Mouse (Mus musculus) liver, embryonic 13.5 days (tissue): Measurements from ENCODE around the gene Hsd17b11. TPM values are rescaled to one million over a fixed set of nuclear protein-coding genes. Genes with fewer than 3 reads are reported as not detected.
A peak's percentile ranks its signal among the peaks of the same experiment; 100 is the strongest.
"Not testable (repeated sequence)": the region's sequence is repeated elsewhere in the genome, so short reads cannot be mapped to it uniquely, and the experiment has no call there.

Experiments used
- ATAC-seq: fragments of 200-750 bp; cut with Nextera tagmentation; 2 replicates; pipeline ENCODE4 v1.8.0; 2017; ENCODE audit warnings: low read depth, mild to moderate bottlenecking, moderate number of reproducible peaks, moderate library complexity
- DNase-seq: peaks from one replicate; pipeline ENCODE4 v3.0.0; 2022
- H3K27ac ChIP-seq: fragments of 300-500 bp; sonication (generic); 2 replicates; pipeline ENCODE4 v1.5.1; 2015; ENCODE audit warnings: moderate library complexity, mild to moderate bottlenecking, inconsistent platforms
- H3K27me3 ChIP-seq: fragments of 300-500 bp; sonication (generic); 2 replicates; pipeline ENCODE4 v1.6.1; 2015; ENCODE audit warnings: mild to moderate bottlenecking, inconsistent platforms
- H3K36me3 ChIP-seq: fragments of 300-500 bp; sonication (generic); 2 replicates; pipeline ENCODE4 v1.6.1; 2015; ENCODE audit warnings: mild to moderate bottlenecking, inconsistent platforms
- H3K4me1 ChIP-seq: fragments of 300-500 bp; sonication (generic); replicated peaks from 2 replicates; pipeline ENCODE4 v1.6.1; 2015; ENCODE audit warnings: inconsistent platforms
- H3K4me2 ChIP-seq: fragments of 300-500 bp; sonication (generic); 2 replicates; pipeline ENCODE4 v1.6.1; 2015; ENCODE audit warnings: inconsistent platforms, mild to moderate bottlenecking, moderate library complexity
- H3K4me3 ChIP-seq: fragments of 300-500 bp; sonication (generic); replicated peaks from 2 replicates; pipeline ENCODE4 v1.5.1; 2015; ENCODE audit warnings: mild to moderate bottlenecking, inconsistent platforms
- H3K9ac ChIP-seq: fragments of 300-500 bp; sonication (generic); 2 replicates; pipeline ENCODE4 v1.6.1; 2015; ENCODE audit warnings: mild to moderate bottlenecking, inconsistent platforms
- H3K9me3 ChIP-seq: fragments of 300-500 bp; sonication (generic); replicated peaks from 2 replicates; pipeline ENCODE4 v1.6.1; 2016; ENCODE audit warnings: inconsistent platforms
- WGBS: fragments of 180-500 bp; shearing (Covaris S2); methylation state at CpG from one replicate; pipeline ENCODE4 v1.1.7; 2015; ENCODE audit not compliant: insufficient replicate concordance; 5-methylcytosine and 5-hydroxymethylcytosine counted together
- polyA plus RNA-seq: library from polyadenylated mRNA; unstranded; fragments of >200 nt; fragmentation: Nextera tagmentation; extraction: Ambion mirVana; gene quantifications from 2 replicates; pipeline ENCODE4 v1.2.1, GENCODE M21; 2015

Hsd17b11 gene
- polyA plus RNA-seq, 1 experiment from 2014 or later, result 2.1 TPM

DNA sequence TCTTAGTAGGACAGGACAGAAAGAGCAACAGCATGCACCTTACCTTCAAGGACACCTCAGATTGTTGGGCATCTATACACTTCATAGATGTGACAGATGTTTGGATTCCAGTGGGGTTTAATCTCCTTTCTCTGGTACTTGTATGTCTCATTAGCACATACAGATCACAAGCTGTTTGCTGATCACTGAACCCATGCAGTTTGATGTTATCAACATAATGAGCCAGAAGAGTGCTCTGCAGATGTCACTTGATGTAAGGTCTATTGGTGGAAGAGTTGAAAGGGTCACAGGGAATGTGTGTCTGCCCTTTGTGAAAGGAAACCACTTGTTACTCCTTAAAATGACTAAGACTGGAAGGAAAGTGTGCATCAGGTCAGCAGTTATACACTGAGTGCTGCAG, 13.3 kb upstream of the Hsd17b11 start:
- Histone ChIP-seq H3K9ac (no peak overlapping the region), H3K36me3 (no peaks in the 10 kb centered on the region), H3K4me1 (peaks cover 17% of the 10 kb centered on the region), H3K9me3 (no peaks in the 10 kb centered on the region), H3K4me3 (no peak overlapping the region), H3K4me2 (no peak overlapping the region), H3K27me3 (no peaks in the 10 kb centered on the region), H3K27ac (no peak overlapping the region)
- DNase-seq (no peak), ATAC-seq (no peak)

DNA sequence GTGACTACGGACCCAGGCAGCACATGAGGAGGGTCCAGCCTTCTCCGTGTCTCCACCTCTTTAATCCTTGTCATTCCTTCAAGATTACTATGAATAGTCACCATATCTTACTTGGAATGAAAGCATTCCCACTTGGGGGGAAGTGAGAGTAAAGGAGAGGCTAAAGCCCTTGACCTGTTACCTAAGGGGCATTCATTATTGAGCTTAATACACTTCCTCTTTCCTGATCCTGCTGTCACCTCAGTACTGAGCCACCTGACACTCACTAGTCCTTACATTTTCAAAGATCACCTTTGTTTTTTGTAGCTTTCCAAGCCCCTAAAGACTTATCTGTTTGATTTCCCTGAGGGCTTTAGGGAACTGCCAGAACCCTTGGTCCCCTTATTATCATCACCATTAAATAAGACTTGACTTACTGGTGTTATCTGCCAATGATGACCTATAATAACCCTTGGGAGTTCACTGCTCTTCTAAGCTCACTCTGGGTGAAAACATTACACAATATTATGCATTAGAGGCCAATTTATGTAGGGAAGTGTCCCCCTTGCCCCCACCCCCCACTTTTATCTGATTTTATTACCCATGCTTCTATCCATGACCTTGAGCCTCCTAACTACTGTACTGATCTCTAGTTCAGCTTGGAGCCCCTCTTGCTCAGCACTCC, 10.8 kb upstream of the Hsd17b11 start:
- H3K9ac ChIP-seq, result no peak overlapping the region
- 81% methylated on average over 2 of the region's 2 CpGs for WGBS
- ATAC-seq (no peak), DNase-seq (no peak)
- H3K27ac ChIP-seq, result no peak overlapping the region
- no peak overlapping the region for H3K4me3 ChIP-seq
- H3K4me2 ChIP-seq, result no peak overlapping the region
- H3K36me3 ChIP-seq, result no peaks in the 10 kb centered on the region
- peaks cover 10% of the 10 kb centered on the region for H3K4me1 ChIP-seq
- H3K9me3 ChIP-seq, result no peaks in the 10 kb centered on the region
- H3K27me3 ChIP-seq, result no peaks in the 10 kb centered on the region

DNA sequence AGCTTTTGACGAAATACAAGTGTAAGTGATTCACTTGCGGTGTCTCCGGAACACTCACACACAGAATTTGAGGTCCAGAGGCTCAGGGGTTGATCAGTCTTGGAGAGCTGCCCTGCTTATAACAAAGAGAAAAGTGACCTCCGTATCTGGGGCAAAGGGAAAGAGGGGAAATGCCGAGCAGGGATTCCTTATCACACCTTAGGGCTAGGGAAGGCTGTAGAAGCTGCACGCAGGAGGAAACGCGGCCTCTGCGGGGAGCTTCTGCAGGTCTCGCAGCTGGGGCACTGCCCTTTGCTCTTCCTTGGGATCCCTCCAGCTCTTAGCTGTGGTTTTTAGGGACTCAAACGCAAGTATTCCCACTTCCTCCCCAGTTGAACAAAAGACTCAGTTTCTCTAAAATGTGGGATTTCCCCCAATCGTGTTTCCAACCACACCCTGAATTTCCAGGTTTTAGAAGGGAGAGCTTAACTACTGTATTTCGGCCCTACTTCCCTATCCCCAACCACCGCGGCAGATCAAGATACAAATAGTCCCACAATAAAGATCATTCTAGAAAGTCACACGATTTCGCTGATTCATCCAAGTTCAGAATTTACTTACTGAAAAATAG, 3.6 kb upstream of the Hsd17b11 start:
- H3K4me1 ChIP-seq, result peaks cover 41% of the 10 kb centered on the region
- no peak for DNase-seq
- no peak overlapping the region for H3K27ac ChIP-seq
- 19% methylated on average over 17 of the region's 17 CpGs for WGBS
- no peaks in the 10 kb centered on the region for H3K36me3 ChIP-seq
- no peak for ATAC-seq
- H3K9ac ChIP-seq, result no peak overlapping the region; the same call in 1 of the 2 replicates
- no peaks in the 10 kb centered on the region for H3K9me3 ChIP-seq
- H3K27me3 ChIP-seq, result no peaks in the 10 kb centered on the region
- H3K4me2 ChIP-seq, result peak overlapping the region; percentile 47
- H3K4me3 ChIP-seq, result 0 out of 2 replicates have a peak overlapping the region, but pooled peaks have one; percentile 9

DNA sequence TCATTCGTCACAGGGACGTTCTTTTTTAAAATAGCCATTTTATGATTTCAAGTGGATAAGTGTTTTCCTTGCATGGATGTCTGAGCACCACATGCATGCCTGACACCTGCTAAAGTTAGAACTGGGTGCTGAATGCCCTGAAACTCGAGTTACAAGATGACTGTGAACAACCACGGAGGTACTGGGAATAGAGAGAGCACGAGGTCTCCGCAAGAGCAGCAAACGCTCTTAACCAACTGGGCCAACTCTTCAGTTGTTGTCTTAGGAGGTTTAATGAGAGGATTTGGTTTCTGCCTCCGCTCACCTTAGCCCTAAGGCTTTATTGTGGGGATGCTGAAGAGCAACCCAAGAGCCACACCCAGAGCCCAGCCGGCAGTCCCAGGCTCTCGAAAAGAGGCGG, 3.0 kb upstream of the Hsd17b11 start:
- no peak overlapping the region for H3K4me3 ChIP-seq
- DNase-seq (no peak), ATAC-seq (no peak)
- no peak overlapping the region for H3K27ac ChIP-seq
- H3K4me1 ChIP-seq, result peaks cover 46% of the 10 kb centered on the region
- H3K4me2 ChIP-seq, result 0 out of 2 replicates have a peak overlapping the region, but pooled peaks have one; percentile 47
- H3K36me3 ChIP-seq, result no peaks in the 10 kb centered on the region
- 70% methylated on average over 11 of the region's 11 CpGs for WGBS
- no peak overlapping the region for H3K9ac ChIP-seq
- H3K9me3 ChIP-seq, result no peaks in the 10 kb centered on the region
- no peaks in the 10 kb centered on the region for H3K27me3 ChIP-seq

DNA sequence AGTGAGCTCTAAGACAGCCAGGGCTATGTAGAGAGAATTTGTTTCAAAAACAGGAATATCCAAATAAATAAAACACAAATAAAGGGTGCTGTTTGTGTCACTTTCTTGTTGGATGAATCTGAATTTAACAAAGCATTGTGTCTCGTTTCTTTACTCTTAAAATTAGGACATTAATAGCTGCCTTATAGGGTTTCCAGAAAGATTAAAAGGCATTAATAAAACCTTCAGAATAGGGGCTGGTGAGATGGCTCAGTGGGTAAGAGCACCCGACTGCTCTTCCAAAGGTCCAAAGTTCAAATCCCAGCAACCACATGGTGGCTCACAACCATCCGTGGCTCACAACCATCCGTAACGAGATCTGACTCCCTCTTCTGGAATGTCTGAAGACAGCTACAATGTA, 2.5 kb upstream of the Hsd17b11 start:
- not testable (repeated sequence) for H3K27me3 ChIP-seq, H3K9ac ChIP-seq, H3K27ac ChIP-seq, H3K9me3 ChIP-seq, ATAC-seq, H3K36me3 ChIP-seq, H3K4me3 ChIP-seq, H3K4me2 ChIP-seq, DNase-seq
- 70% methylated on average over 5 of the region's 5 CpGs for WGBS
- H3K4me1 ChIP-seq, result peaks cover 51% of the 10 kb centered on the region

DNA sequence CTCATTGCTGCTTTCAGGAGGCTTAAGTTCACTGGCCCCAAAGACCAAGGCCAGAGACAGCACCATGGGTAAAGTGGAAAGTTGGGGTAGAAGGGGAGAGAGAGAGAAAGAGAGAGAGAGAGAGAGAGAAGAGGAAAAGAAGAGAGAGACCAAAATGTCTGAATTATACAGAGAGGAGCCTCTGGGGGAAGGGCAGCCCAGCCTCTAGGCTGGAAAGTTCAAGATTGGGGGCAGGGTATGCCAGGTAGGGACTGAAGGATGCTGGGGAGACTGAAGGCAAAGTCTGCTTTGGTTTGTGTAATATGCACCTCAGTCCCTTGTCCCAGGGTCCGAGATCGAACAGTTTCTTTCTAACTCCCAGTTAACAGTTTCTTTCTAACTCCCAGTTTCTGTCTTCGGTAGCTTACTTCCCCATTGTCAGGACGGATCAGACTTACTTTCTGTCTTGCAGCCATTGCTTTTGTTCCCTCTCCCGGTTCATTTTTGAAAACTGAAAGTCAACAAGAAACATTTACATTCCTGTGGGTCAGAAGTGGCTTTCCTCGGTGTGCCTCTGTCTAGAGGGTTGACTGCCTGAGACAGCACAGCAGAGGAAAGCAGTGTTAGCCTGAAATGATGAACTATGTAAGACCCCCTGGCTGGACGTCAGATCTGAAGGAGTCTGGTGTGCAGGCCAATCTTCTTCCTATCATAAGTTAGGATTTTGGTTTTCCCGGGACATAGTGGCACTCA, 1.7 kb upstream of the Hsd17b11 start:
- H3K36me3 ChIP-seq, result no peaks in the 10 kb centered on the region
- H3K4me2 ChIP-seq, result peak overlapping the region; percentile 18
- WGBS, result 29% methylated on average over 8 of the region's 8 CpGs
- no peaks in the 10 kb centered on the region for H3K27me3 ChIP-seq
- no peaks in the 10 kb centered on the region for H3K9me3 ChIP-seq
- no peak overlapping the region for H3K9ac ChIP-seq
- DNase-seq (no peak), ATAC-seq (no peak)
- no peak overlapping the region for H3K4me3 ChIP-seq
- no peak overlapping the region for H3K27ac ChIP-seq
- peaks cover 51% of the 10 kb centered on the region for H3K4me1 ChIP-seq

DNA sequence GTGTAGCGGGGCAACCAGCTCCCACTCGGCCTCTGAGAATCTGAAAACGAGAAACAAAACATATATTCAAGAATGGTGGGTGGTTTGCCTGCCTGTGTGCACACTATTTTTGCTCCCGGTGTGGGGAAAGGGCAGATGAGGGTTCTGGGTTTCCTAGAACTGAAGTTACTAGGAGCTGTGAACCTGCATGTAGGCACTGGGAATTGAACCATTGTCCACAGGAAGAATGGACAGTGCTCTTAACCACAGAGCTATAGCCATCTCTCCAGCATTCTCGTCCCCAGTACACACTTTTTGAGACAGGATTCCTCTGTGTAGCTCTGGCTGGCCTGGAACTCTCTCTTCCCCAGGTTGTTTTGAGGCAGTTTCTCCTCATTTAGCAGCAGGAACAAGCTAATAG, 839 bp upstream of the Hsd17b11 start:
- Histone ChIP-seq H3K4me2 (peak overlapping the region; percentile 71), H3K27me3 (no peaks in the 10 kb centered on the region), H3K27ac (peak overlapping the region; percentile 40; the same call in 1 of the 2 replicates), H3K4me3 (peak overlapping the region; percentile 64; the same call in 1 of the 2 replicates), H3K4me1 (peaks cover 51% of the 10 kb centered on the region), H3K36me3 (0 out of 2 replicates have a peak, but pooled peaks cover 5% of the 10 kb centered on the region), H3K9me3 (no peaks in the 10 kb centered on the region), H3K9ac (peak overlapping the region; percentile 69; the same call in 1 of the 2 replicates)
- 34% methylated on average over 5 of the region's 5 CpGs for WGBS
- DNase-seq (no peak), ATAC-seq (no peak)

DNA sequence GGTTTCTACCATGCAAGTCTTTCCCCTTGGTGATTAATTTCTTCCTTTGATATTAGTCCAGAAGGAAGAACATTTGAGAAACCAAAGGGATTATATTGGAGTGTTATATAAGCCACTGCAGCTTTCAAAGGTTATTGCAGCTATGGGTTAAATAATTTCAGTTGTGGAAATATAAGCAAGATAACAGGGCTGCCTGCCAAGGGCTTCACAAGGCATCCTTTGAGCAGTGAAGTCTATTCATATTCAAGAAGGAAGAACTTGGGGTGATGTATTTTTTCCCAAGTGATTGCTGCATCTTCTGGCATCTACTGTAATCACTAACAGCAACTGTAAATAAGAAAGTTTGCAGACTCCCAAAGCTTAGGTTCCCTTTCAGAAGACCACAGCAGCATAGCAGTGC, 10.3 kb downstream of the Hsd17b11 start:
- no peak overlapping the region for H3K9ac ChIP-seq
- no peaks in the 10 kb centered on the region for H3K27me3 ChIP-seq
- no peak overlapping the region for H3K4me2 ChIP-seq
- no peak overlapping the region for H3K4me3 ChIP-seq
- ATAC-seq (no peak), DNase-seq (no peak)
- no peaks in the 10 kb centered on the region; the same call in 1 of the 2 replicates for H3K36me3 ChIP-seq
- H3K27ac ChIP-seq, result no peak overlapping the region
- 0 out of 2 replicates have a peak, but pooled peaks cover 3% of the 10 kb centered on the region for H3K4me1 ChIP-seq
- no peaks in the 10 kb centered on the region for H3K9me3 ChIP-seq

DNA sequence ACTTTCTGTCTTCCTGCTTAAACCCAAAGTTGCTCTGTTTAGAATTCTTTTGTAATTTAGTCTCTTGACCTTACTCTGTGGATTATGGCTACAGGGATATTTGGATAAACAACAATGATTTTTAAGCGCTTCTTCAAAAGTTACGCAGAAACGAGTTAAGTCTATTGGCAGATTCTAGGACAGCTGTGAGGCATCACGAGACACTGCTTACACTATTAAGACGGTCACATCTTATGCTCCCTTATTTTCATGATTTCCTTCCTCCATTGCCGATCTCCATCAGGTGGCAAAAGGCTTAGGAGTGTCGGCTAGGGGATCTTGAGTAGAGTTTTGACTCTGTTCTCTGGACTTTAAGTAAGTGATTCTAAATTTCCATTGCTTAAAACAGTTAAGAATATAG, 11.5 kb downstream of the Hsd17b11 start:
- H3K27ac ChIP-seq, result no peak overlapping the region
- 0 out of 2 replicates have a peak, but pooled peaks cover 3% of the 10 kb centered on the region for H3K4me1 ChIP-seq
- H3K9ac ChIP-seq, result no peak overlapping the region
- 81% methylated on average over 7 of the region's 7 CpGs for WGBS
- no peak for DNase-seq
- no peaks in the 10 kb centered on the region for H3K27me3 ChIP-seq
- H3K9me3 ChIP-seq, result no peaks in the 10 kb centered on the region
- H3K4me2 ChIP-seq, result no peak overlapping the region
- no peaks in the 10 kb centered on the region for H3K36me3 ChIP-seq
- no peak for ATAC-seq
- no peak overlapping the region for H3K4me3 ChIP-seq

DNA sequence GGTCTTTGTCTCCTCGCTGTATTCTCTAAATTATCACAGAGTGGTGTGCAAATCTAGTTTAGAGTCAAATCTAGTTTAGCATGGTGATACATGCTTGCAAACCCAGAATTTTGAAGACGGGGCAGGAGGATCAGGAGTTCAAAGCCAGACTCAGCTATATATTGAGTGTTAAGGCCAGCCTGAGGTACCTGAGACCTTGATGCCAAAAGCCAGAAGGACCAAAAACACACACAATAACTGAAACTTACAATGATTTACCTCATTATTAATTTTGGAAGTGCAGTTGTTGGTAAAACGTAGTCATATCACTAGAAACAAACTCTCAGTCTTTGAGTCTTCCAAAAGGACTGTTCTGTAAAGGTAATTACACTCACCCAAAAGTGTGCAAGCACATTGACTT, 12.3 kb downstream of the Hsd17b11 start:
- no peak overlapping the region for H3K4me3 ChIP-seq
- no peaks in the 10 kb centered on the region for H3K27me3 ChIP-seq
- H3K4me1 ChIP-seq, result 0 out of 2 replicates have a peak, but pooled peaks cover 3% of the 10 kb centered on the region
- no peak overlapping the region for H3K27ac ChIP-seq
- H3K9me3 ChIP-seq, result no peaks in the 10 kb centered on the region
- no peak overlapping the region for H3K4me2 ChIP-seq
- H3K9ac ChIP-seq, result no peak overlapping the region
- WGBS, result 72% methylated on average over 3 of the region's 3 CpGs
- ATAC-seq (no peak), DNase-seq (no peak)
- no peaks in the 10 kb centered on the region for H3K36me3 ChIP-seq

DNA sequence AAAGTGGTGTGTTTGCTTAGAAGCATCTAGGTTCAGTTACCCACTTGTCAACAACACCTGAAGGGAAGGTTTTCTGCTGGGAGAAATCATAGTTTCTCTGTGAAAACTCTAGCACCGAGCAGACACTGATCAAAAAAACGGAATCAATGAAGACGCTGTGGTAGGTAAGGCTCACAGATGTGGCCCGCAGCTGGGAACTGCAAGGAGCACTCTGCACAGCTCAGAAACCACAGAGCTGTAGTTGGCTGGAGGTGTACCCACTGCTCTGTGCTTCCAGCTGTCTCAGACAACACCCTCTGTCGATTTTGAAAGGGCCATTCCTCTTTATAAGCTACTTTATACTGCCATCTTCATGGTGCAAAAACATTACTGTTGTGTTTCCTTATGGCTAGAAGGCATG, 13.9 kb downstream of the Hsd17b11 start:
- Histone ChIP-seq H3K27me3 (no peaks in the 10 kb centered on the region), H3K4me2 (no peak overlapping the region), H3K4me1 (peaks cover 12% of the 10 kb centered on the region; the same call in 1 of the 2 replicates), H3K9ac (no peak overlapping the region), H3K9me3 (no peaks in the 10 kb centered on the region), H3K27ac (no peak overlapping the region), H3K36me3 (no peaks in the 10 kb centered on the region), H3K4me3 (no peak overlapping the region)
- DNase-seq (no peak), ATAC-seq (no peak)
- 59% methylated on average over 5 of the region's 5 CpGs for WGBS
